Mouse (Mus musculus): Measurements from ENCODE around the gene Gna13.

The Gna13 gene

GRCm38 (mm10) chr11:109350317-109350714 lies 12.3 kb upstream of the Gna13 start:
- no peak for DNase-seq

- no peak for DNase-seq
Observed at GRCm38 (mm10) chr11:109351489-109351888, 11.1 kb upstream of the Gna13 start.

GRCm38 (mm10) chr11:109353391-109354235 lies 9.0 kb upstream of the Gna13 start:
- no peak for DNase-seq

- DNase-seq = no peak
Observed at GRCm38 (mm10) chr11:109354236-109354613, 8.4 kb upstream of the Gna13 start.

- no peak for DNase-seq
Observed at GRCm38 (mm10) chr11:109355771-109356388, 6.8 kb upstream of the Gna13 start.

DNA sequence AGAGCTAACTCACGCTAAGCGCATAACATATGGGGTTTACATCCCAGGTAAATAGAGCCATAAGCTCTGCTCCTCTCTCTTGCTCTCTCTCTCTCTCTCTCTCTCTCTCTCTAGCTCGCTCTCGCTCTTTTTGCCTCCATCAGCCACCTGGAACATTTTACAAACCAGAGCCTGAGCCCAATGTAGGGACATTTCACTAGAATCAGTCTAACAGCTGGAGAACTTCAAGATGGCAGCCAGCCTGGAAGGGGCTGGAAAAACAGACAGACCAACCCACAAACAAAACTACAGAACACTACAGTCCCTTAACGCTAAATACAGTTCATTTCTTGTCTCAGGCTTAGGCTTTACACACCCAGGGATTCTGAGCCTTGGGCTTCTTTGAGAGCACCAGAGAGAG lies 5.5 kb upstream of the Gna13 start:
- DNase-seq = no peak

GRCm38 (mm10) chr11:109358549-109358948 lies 4.1 kb upstream of the Gna13 start:
- no peak for DNase-seq

- no peak for DNase-seq
Observed at GRCm38 (mm10) chr11:109359043-109359752, 3.4 kb upstream of the Gna13 start.

DNA sequence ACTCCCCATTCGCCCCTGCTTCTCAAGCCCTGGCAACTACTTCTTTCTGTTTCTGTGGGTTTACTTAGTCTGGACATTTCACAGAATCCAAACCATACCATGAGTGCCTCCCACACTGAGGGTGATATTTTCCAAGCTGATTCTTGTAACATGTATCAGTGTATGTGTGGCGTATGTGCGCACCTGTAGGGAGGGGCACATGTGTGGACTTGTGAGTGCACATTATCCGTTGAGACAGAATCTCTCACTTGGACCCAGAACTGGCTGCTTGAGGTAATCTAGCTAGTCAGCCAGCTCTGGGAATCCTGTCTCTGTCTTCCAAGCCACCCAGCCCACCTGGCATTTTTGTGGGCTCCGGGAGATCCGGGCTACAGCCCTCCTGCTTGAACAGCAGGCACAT lies 2.5 kb upstream of the Gna13 start:
- DNase-seq = no peak

DNA sequence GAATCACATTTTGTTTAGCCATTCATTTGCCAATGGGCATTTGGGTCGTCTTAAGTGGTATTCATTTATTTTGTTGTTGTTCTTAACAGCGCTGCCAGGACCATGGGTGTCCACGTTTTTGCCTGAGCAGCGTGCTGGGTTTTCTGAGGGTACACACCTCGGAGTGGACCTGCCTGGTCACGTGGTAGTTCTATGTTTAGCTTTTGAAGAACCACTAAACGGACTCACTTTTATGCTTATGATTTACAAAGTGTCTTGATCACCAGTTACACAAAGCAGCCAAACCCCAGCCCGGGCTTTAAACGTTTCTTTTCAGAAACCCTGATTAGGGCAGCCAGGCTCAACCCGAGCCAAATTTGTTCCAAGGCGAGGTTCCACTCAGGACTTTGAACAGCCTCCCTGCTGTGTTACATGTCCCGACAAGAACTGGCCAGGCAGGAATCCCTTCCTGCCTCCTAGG lies 2.0 kb upstream of the Gna13 start:
- no peak for DNase-seq

DNA sequence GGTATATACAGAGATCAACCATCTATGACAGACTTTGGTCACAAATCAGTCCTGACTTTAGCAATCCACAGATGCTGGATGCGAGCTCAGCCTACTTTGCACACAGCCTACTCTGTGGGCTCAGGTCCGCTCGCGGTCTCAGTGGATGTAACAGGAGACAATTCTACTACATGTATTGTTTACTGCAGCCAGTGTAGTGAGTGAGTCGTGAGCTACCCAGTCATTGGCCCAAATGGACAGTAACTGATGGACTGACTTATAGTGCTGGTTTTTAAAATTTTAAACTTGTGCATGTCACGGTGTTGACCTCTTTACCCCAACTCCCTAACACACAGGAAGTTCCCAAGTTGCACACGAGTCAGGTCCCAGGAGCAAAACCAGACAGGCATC lies 1.4 kb upstream of the Gna13 start:
- no peak for DNase-seq

DNA sequence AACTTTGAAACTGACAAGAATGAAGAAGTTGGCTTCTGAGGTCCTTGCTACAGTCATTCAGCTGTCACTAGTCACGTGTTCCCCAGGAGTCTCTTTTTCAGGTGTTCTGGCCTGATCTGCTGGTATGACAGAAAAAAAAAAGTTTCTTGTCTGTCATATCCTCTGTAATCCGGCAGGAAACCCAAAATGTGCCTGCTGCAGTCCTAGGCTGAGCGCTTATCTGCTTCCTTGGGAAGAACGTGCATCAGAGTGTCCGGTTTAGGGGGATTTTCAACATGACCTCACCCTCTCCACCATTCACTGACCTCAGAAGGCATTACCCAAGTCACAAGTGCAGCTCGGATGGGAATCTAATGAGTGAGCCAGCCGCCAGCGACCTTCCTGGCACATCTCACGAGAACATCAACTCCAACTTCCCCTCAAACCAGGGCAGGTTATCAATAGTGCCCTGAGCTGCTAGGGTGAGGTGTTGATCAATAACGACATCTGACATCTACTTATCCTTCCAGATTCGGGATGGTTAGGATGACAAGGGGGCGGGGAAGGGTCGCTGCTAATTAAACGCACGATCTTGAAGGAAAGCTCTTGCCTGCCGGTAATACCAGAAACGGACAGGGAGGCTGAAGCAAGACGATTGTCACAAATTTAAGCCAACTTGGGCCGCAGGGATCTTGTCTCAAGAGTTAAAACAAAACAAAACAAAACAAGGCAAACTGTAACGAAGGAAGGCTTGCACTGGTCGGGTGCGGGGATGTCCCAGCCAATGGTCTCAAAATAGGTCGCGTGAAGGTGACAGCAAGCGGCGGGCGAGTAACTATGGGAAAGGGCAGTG lies 784 bp upstream of the Gna13 start:
- DNase-seq = peak; percentile 49

DNA sequence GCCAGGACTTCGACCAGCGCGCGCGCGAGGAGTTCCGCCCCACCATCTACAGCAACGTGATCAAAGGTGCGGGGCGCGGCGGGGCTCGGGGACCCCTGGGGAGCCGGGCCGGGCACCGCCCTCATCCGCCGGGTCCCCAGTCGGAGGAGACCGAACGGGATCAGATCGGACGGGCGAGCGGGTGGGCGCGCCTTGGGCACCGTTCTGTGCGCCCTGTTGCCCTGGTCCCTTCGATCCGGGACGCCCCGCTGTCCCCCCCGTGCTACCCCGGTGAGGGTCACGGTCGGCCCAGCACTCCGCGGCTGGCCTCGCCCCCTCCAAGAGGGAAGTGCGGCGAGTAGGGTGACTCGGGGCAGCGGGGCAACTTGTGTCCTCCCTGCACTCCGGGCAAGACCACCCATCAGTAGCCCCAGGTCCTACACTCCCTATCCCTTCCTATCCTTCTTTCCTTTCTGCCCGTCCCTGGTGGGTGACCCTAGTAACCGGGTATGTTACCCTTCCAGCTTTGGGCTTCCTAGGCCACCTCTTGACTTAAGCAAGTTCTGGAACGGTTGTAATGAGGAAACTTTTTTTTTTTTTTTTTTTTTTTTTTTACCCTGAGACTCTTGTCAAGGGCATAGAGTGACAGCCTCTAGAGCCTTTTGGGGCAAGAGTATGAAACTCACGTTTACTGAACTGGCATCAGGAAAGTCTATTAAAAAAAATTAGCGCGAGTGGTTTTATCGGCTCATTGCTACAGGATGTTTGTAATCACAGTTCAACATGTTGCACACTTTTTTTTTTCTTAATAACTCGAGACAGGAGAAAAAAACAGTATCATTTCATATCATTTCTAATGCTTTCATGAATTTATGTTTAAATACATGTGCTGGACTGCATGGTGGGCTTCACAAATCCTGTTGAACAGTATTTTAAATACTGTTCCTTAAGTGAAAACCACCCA lies 831 bp downstream of the Gna13 start:
- DNase-seq = peak; percentile 49

GRCm38 (mm10) chr11:109364337-109364736 lies 1.7 kb downstream of the Gna13 start:
- no peak for DNase-seq

DNA sequence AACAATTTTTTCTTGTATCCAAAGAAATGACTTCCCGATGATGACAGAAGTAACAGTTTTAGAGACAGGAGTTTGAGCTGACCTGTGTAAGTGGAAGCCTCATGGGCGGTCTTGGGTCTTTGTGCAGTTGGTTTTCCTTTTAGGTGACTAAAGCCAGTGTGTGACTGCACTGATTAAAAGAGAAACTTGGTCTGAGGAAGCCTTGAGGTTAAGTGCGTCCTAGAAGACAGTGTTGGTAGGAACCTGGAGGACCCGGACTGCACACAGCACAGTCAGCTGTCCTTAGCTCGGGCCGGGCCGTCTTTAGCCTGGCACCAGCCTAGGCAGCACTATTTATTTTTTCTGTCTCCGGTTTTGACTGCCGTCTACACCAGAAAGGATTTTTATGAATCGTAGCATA lies 2.2 kb downstream of the Gna13 start:
- no peak for DNase-seq

DNA sequence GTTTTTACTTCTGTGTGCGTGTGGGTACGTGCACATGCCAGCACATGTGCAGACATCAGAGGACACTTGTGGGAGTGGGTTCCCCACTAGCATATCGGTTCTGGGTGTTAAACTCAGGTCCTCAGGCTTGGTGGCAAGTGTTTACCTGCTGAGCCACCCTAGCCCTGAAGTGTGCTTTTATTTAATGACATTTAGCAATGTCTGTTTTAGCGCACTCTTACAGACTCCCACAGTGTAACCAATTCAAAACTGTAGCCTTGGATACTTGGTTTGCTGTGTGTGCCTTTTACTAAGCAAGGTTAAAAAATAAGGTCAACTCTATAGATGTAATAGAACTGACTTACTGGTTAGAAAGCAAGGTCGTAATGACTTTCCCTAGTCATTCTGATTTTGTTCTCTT lies 3.2 kb downstream of the Gna13 start:
- no peak for DNase-seq

DNA sequence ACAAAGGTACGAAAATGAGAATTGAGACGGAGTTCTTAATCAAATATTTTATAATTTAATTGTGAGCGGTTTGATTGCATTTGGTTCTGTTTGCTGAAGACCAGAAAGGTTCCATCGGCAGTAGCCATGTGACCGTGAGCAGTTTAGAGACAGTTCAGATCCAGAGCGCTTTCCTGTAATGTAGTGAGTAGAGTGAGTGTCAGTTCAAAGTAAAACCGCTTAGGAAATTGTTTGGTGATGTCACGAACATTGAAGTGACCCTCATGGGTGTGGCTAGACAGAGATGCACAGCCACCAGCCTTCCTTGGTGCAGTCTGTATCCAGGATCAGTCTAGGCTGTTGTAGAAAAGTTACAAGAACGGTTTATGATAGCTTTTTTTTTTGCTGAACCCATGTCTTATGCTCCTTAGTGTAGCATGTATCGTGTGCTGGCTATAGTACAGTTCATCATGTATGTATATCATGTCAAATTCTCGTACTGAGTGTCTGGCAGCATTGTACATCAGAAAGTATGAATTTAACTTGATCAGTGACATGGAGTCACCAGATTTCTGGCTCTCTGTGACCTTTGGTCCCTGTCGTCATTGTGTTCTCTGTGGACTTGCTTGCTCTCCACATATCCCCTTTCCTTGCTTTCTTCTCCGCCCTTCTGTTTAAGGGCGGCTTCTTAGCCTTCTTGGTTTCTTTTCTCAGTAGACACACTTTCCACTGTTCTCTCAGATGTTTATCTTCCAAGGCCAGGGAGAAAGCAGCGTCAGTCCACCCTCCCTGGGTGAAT lies 4.4 kb downstream of the Gna13 start:
- no peak for DNase-seq

DNA sequence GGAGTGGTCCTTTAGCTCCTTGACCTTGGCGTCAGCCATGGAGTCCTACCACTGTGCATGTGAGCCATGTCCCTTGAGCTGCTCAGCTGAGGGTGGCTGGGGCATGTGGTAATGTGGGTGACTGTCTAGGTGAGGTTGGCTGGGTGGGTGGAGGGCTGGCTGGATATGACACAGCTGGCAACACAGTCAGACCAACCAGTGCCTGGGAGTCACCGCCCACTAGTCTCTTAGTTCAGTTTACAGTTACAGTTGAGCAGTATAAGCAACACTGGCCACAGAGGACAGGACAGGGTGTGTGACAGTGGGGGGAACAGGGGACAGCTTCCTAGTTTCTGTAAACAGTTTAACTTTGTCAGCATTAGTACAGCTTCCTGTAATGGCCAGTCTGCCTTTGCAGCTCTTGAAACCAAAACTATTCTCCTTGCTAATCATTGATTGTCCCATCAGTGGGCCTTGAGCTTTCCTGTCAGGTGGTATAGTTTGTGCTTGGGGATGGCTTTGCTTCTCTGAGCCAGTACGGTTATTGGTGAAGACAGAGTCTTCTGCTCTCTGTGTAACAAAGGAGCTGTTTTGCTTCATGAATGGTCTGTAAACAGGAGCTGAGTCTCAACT lies 6.5 kb downstream of the Gna13 start:
- DNase-seq = no peak

DNA sequence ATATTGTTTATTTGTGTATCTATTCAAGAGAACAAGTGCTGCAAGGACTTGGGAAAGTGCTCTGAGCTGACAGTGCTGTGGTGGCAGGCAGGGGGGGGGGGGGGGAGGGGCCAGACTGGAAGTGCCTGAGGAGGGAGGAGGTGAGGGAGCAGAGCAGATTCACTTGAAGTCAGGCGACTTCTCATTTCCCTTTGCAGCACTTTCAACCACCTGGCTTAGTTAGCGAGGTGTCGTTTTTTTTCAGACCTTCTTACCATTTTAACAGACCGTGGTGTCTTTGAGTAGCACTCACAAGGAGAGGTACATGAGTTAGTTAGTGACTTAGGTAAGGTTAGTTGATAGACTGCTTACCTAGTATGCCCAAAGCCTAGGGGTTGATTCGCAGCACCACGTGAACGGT lies 12.8 kb downstream of the Gna13 start:
- no peak for DNase-seq

DNA sequence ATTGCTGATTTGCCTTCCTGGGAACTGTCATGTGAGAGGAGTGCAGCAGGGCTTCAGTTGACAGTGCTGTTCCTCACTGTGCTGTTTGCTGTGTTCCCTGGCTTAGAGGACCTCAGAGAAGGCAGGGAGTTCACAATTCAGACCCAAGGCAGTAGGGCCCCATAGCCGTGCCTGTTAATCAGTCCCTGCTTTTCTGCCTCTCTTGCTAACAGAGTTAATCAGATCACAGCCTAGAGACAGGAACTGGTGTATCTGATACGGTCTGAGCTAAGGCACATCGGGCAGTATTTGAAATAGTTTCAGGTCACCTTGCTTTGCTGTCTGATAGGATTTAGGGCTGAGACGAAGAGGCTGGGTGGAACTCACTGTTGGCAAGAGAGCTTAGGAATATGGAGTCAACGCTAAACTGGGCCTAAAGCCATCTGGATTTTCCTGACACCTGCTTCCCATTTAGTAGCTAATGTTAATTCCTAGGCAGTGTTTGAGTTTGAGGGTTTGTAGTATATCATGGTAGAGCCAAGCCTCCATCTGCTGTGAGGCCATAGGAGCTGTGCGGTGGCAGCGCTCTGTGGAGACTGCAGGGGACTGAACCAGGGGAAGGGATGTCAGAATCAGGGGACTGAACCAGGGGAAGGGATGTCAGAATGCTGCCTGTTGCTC lies 14.0 kb downstream of the Gna13 start:
- DNase-seq = no peak

Measured in embryo, embryonic 11 days (tissue).